Mouse (Mus musculus) brain, embryonic 14.5 days (tissue): ENCODE measurements around the gene Jag2. TPM values are rescaled to one million over a fixed set of nuclear protein-coding genes. Genes with fewer than 3 reads are reported as not detected.

ENCODE experiments used
- DNase-seq: peaks from one replicate; pipeline ENCODE4 v3.0.0-alpha.2; 2011; ENCODE audit warnings: low read depth
- CTCF ChIP-seq: fragments of 200-500 bp; IDR thresholded peaks from 2 replicates; pipeline ENCODE4 v1.5.1; 2012; ENCODE audit warnings: inconsistent platforms, mild to moderate bottlenecking, moderate library complexity, borderline replicate concordance; ENCODE audit not compliant: insufficient read depth, insufficient read length; ENCODE audit errors: extremely low read depth
- POLR2A ChIP-seq: fragments of 200-500 bp; IDR thresholded peaks from 2 replicates; pipeline ENCODE4 v1.6.1; 2012; ENCODE audit warnings: mild to moderate bottlenecking, inconsistent platforms, borderline replicate concordance; ENCODE audit not compliant: poor library complexity, insufficient read depth, insufficient read length, severe bottlenecking; ENCODE audit errors: extremely low read depth
- polyA plus RNA-seq: library from polyadenylated mRNA; depleted of rRNA; stranded (reverse); fragments of >200 nt; gene quantifications from 2 replicates; pipeline ENCODE4 v1.2.3, GENCODE M21; 2012

The Jag2 gene
- polyA plus RNA-seq, 1 experiment = 74.7 TPM

DNA sequence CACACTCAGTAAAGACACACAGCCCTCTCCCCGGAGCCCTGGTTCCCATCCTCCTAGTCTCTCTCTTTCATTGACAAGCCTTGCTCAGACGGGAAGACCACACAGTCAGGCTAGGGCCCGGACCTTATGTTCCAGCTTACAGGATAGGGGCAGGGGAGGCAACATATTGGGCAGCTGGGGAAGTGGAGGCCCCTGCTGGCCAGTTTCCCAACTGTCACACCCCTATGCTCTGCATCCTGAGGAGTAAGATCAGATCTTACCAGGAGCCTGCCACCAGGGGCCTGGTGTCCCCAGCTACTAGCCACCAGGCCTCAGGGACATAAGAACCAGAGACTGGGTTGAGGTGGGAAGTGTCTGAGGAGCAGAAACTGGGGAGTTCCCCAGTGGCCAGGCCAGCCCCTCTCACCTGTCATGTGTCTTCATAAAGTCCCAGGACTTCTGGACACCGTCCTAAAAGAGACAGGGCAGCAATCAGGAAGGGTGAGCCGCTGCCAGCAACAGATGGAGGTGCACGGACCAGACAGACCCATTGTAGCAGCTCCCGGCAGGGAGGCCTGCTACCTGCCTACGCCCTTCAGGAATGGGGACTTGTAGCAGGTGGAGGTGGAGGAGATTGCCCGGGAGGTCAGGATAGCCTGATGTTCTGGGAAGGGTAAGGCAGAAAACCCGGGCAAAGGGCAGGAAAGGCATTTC is 9.4 kb upstream of the Jag2 start:
- peak; percentile 62 for TF ChIP-seq CTCF
- no peak for TF ChIP-seq POLR2A
- peak; percentile 55 for DNase-seq

DNA sequence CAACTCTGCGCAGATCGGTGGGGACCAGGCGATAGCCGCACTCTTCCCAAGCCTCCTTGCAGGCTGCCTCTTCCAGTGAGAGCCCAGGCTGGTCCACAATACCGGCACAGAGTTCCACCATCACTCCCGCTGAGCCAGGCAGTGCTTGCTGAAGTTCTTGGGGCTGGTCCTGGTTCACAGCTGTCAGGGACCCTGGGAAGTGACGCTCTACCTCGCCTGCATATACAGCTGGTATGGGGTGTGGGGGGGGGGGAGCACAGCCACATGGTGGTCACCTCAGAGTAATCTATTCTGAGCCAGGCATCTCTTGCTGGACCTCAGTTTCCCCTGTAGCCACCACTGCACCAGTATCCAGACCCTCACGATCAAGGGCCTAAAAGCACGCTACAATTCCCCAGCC is 8.8 kb upstream of the Jag2 start:
- TF ChIP-seq POLR2A (no peak), CTCF (no peak)
- no peak for DNase-seq

DNA sequence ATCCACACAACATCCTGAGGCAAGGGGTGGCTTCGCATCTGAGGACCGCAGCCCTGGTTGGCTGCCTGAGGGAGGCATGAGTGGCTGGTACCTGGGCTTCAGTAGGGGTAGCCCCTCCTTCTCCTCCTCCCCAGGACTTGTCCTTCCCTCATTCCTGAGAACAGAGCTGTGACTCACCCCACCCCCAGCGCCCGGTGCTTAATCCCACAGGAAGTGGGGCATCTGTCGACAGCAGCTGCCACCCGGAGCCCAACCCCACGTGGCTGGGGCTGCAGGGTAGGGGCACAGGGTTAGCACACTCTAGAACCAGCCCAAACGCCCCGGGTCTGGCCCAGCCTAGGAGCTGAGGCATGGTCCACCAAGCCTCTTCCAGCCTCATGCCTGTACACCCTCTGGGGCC is 8.3 kb upstream of the Jag2 start:
- TF ChIP-seq CTCF (no peak), POLR2A (no peak)
- no peak for DNase-seq

DNA sequence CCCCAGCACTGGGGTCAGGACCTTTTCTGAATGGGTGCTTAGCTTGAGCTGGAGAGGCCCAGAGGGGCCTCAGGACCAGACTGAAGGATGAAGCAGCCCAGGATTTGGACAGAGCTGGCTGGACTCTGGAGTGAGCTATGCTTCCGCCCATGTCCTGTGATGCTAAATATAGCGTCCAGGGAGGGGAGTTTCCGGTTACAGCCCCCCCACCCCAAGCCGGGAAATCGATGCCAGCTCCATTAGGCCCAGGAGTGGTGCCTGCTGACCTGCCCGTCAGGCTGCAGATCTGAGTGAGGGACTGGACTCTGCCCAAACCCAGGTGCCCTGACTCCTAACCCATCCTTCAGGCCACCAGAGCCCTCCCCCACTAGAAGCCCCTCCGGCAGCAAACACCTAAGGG is 3.1 kb upstream of the Jag2 start:
- no peak for TF ChIP-seq POLR2A
- no peak for TF ChIP-seq CTCF
- DNase-seq = no peak

DNA sequence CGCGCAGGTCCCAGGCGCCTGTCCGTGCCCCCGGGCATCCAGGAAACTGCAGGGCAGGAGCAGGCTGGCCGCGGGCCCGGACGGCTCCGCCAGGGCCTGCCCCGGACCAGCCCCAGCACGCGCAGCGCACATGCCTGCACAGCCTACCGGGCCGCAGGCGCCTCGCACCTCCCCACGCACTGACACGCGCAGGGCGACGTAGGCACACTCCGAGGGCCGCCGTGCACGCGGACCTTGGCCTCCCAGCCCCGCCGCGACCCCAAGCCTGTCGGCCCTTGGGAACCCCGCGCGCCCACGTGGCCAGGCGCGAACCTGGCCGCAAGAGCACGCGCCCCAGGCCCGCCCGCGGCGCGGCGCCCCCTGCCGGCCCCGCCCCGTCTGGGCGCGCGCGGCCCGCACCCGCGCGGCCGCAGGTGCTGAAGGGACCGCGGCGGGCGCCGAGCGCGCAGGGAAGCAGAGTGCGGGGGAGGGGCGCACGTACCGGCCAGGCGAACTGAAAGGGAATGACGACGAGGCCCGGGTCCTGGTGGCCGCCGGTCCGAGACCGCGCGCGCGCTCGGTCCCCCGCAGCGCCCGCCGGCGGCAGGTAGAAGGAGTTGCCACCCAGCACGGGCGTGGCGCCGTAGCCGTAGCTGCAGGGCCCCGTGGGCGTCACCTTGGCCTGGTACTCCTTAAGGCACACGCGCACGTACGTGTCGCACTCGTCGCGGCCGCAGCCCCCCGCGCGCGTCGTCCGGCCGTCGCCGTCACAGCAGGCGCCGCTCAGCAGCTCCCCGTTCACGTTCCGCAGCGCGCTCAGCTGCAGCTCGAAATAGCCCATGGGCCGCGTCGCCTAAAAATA is 955 bp downstream of the Jag2 start:
- peak; percentile 59 for DNase-seq
- TF ChIP-seq POLR2A (no peak), CTCF (no peak)

DNA sequence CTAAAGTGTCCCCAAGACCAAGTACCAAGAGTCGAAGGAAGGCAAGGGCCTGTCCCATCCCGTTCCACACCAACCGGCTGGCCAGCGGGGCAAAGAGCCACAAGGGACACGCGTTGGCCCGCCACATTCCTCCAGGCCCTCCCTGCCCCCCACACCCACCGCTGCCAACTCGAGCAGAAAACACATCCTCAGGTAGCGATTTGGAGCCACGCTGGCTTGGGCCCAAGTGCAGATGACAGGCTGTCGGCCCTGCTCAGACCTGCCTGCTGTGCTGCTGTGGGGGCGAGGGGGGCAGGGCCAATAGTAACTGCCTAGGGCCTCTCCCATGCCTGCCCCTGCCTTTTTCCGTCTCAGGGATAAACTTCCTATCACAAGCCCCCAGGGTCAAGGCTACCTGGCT is 2.3 kb downstream of the Jag2 start:
- DNase-seq = no peak
- TF ChIP-seq POLR2A = no peak
- no peak for TF ChIP-seq CTCF

DNA sequence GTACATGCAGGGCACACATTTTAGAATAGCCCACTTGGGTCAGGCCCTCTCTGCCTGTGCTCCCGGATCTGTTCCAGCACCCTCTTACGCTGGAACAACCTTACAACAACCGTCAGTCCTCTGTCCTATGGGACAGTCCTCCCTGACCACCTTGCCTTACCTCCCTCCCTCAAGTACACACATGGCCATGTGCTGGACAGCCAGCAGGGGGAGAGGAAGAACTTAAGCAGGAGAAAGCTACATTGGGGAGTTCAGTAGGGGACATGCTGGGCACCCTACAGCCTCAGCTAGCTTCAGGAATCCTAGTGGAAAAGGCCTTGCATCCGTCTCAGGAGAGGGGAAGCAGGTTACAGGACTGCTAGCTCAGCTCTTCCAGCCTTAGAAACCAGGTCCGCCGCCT is 3.6 kb downstream of the Jag2 start:
- 0 out of 2 replicates have a peak, but pooled peaks have one; percentile 12 for TF ChIP-seq CTCF
- TF ChIP-seq POLR2A = no peak
- DNase-seq = no peak

DNA sequence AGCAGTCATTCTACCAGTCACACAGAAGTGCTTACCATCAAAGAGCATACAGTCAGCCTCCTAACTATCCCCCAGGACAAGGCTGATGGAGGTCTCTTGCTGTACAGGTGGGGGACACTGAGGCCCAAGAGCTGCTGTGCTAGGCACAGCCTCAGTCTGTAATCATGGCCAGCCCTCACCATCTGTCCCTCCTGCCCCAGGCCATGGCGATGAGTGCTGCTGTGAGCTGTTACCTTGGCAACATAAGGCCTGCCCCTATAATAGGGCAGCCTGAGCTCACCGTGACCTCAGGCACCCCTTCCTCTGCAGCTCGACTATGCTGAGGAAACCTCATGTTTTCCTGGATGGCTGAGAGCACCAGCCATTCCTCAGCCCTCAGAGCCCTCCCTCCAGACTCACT is 7.0 kb downstream of the Jag2 start:
- peak; percentile 41 for DNase-seq
- no peak for TF ChIP-seq CTCF
- TF ChIP-seq POLR2A = no peak

DNA sequence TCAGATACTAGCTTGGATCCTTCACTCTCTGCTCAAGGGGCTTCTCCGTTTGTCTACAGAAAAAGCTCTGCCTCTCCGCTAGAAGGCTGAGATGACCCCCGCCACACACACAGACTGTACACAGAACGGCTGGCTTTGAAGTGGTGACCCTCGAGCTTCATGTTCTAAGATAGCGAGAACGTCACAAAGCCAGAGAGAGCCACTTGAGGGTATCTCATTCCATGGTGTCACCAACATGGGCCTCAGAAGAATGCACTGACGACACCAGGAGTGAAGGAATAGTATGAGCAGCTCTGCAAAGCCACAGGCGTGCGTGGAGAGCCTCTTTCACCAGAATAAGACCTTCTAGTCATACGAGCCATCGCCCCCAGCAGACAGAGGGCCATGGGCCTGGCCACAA is 8.1 kb downstream of the Jag2 start:
- DNase-seq = no peak
- no peak for TF ChIP-seq POLR2A
- no peak for TF ChIP-seq CTCF

DNA sequence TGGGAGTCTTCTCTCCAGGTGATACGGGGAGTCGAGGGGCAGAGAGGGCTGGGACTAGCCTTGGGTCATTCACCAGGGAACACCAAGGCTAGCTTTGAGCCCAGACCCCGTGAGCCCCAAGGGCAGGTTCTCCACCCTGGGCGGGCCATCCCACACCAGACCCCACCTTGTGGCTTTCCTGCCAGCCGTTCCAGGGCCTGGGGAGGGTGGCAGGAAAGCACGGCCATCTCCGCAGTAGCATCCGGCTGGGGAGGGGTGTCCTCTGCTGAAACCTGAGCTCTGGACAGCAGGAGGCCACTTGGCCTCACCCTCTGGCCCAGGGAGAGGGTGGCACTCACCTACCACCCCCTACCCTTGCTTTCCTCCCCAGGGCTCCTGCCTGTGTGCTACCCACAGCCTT is 11.7 kb downstream of the Jag2 start:
- DNase-seq = no peak

DNA sequence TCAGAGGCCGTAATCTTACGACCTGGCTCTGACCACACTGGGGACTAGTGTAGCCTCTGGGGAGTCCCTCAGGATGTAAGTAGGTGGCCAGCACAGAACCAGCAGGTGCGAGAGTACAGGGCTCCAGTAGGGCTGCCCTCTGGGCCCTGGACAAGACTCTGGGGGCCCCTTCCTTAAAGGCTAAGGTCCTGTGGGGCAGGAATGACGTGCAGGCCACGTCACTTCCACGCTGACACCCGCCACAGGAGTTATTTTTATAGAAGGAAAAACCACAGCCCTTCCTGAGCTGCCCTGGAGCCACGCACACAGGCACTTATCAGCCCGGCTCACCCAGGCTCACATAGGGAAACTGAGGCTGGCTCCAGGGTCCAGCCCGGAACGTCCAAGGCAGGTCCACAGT is 12.1 kb downstream of the Jag2 start:
- DNase-seq = no peak
- TF ChIP-seq CTCF = no peak
- no peak for TF ChIP-seq POLR2A

More for the DNA sequence above, 11.7 kb downstream of the Jag2 start:
- TF ChIP-seq CTCF = no peak
- TF ChIP-seq POLR2A = no peak
